Mouse (Mus musculus) right cerebral cortex, postnatal 25 days (tissue): ENCODE data around the gene Xbp1.
A peak's percentile ranks its signal among the peaks of the same experiment; 100 is the strongest.
"Not testable (repeated sequence)": the region's sequence is repeated elsewhere in the genome, so short reads cannot be mapped to it uniquely, and the experiment has no call there.

ENCODE experiments used
- DNase-seq: peaks from one replicate; pipeline ENCODE4 v3.0.0; 2022

Gene Xbp1

GRCm38 (mm10) chr11:5530172-5530571 lies 9.7 kb downstream of the Xbp1 start:
- no peak for DNase-seq

GRCm38 (mm10) chr11:5530717-5531116 lies 10.3 kb downstream of the Xbp1 start:
- DNase-seq = no peak

GRCm38 (mm10) chr11:5533108-5533507 lies 12.6 kb downstream of the Xbp1 start:
- DNase-seq = no peak

GRCm38 (mm10) chr11:5537454-5537853 lies 17.0 kb downstream of the Xbp1 start:
- not testable (repeated sequence) for DNase-seq

- DNase-seq = no peak
These were observed 19.9 kb downstream of the Xbp1 start for GRCm38 (mm10) chr11:5540331-5540730.

- no peak for DNase-seq
These were observed 20.9 kb downstream of the Xbp1 start for GRCm38 (mm10) chr11:5541230-5541798.

GRCm38 (mm10) chr11:5541799-5542481 lies 21.5 kb downstream of the Xbp1 start, which contains the start of gene Ccdc117:
Ccdc117 (minus strand) TSS chr11:5542187.
- peak; percentile 86 for DNase-seq

GRCm38 (mm10) chr11:5542482-5543185 lies 22.2 kb downstream of the Xbp1 start:
- no peak for DNase-seq

GRCm38 (mm10) chr11:5543281-5543680 lies 22.8 kb downstream of the Xbp1 start:
- DNase-seq = no peak

- not testable (repeated sequence) for DNase-seq
These were observed 24.2 kb downstream of the Xbp1 start for GRCm38 (mm10) chr11:5544709-5545108.

- DNase-seq = no peak
These were observed 25.0 kb downstream of the Xbp1 start for GRCm38 (mm10) chr11:5545457-5545856.

GRCm38 (mm10) chr11:5546693-5547092 lies 26.2 kb downstream of the Xbp1 start:
- no peak for DNase-seq

GRCm38 (mm10) chr11:5551430-5551829 lies 31.0 kb downstream of the Xbp1 start:
- DNase-seq = no peak

- no peak for DNase-seq
These were observed 31.5 kb downstream of the Xbp1 start for GRCm38 (mm10) chr11:5551931-5552330.

- DNase-seq = no peak
These were observed 39.8 kb downstream of the Xbp1 start for GRCm38 (mm10) chr11:5560273-5560672.

GRCm38 (mm10) chr11:5562625-5563268 lies 42.3 kb downstream of the Xbp1 start:
- DNase-seq = no peak

GRCm38 (mm10) chr11:5563898-5564297 lies 43.4 kb downstream of the Xbp1 start:
- no peak for DNase-seq

GRCm38 (mm10) chr11:5565596-5565995 lies 45.1 kb downstream of the Xbp1 start:
- no peak for DNase-seq

- DNase-seq = no peak
These were observed 46.0 kb downstream of the Xbp1 start for GRCm38 (mm10) chr11:5566506-5566905.

- no peak for DNase-seq
These were observed 47.2 kb downstream of the Xbp1 start for GRCm38 (mm10) chr11:5567654-5568053.

- no peak for DNase-seq
These were observed 47.6 kb downstream of the Xbp1 start for GRCm38 (mm10) chr11:5568082-5568481.

GRCm38 (mm10) chr11:5569474-5569873 lies 49.0 kb downstream of the Xbp1 start, which contains the start of gene Ankrd36:
Ankrd36 (plus strand) TSS chr11:5569684.
- no peak for DNase-seq

GRCm38 (mm10) chr11:5571856-5572255 lies 51.4 kb downstream of the Xbp1 start:
- DNase-seq = no peak
